Mouse (Mus musculus) T-cell, adult 2 months (primary cell): ENCODE results near the gene Itsn1.

Experiments used
- DNase-seq: peaks from one replicate; pipeline ENCODE4 v3.0.0; 2022; ENCODE audit warnings: low spot score

Itsn1 gene

DNA sequence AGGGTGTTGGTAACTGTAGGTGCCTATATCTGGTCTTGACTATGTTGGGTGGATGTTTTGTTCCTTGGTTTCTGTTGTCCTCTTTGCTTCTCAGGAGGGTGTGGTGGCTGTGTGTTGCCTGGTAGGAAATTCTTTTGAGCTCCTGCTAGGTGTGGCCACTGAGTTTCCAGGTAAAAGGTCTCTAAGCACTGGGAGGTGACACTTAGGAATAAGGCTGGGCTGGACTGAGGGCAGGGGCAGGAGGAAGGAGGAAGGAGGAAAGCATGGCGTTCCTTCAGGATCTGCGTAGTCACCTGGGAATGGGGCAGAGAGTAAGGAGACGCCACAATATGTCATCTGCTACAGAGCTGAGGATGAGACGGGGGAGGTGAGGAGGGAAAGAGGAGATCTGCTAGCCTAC lies 224.9 kb downstream of the Itsn1 start:
- no peak for DNase-seq

DNA sequence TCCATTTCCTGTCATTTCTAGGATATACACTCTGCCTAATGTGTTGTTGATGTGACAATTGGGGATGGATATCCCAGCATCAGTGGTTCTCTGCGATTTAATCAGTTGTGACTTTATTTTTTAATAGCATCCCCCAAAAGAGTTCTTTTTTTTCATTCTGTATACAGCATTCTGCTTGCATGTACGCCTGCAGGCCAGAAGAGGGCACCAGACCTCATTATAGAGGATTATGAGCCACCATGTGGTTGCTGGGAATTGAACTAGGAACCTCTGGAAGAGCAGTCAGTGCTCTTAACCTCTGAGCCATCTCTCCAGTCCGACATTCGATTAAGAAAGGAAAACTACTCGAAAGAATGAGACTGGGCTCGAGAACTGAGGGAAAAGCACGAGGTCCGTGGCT lies 225.7 kb downstream of the Itsn1 start:
- DNase-seq: no peak

DNA sequence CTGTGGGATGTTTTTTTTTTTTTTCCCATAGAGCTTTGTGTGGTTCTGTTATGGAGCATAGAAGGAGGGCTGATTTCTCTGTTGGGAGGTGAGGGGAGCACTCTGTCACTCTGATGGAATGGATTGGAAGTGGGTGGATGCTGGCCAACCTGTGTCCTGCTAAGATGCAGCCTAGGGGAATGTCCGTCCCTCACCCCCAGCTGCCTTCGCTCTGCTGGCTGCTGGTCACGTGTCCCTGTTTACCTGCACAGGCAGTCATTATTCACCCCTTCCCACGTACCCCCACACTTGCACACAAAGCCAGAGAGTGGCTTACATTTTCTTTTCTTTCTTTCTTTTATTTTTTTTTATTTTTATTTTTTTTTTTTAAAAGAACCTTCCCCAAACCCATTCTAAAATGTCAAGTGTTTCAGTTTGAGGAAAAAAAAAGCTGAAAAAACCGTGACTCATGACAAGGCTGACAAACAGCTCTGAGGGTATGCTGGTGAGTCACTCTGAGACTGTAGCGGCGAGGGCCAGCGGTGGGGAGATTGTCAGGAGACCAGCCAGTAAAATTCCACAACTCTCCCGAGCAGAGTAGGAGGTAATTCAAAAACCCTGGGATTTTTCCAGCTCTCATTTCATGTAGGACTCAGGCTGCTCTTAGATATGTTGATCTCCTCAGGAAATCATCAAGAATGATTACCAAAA lies 233.3 kb downstream of the Itsn1 start:
- DNase-seq: no peak

DNA sequence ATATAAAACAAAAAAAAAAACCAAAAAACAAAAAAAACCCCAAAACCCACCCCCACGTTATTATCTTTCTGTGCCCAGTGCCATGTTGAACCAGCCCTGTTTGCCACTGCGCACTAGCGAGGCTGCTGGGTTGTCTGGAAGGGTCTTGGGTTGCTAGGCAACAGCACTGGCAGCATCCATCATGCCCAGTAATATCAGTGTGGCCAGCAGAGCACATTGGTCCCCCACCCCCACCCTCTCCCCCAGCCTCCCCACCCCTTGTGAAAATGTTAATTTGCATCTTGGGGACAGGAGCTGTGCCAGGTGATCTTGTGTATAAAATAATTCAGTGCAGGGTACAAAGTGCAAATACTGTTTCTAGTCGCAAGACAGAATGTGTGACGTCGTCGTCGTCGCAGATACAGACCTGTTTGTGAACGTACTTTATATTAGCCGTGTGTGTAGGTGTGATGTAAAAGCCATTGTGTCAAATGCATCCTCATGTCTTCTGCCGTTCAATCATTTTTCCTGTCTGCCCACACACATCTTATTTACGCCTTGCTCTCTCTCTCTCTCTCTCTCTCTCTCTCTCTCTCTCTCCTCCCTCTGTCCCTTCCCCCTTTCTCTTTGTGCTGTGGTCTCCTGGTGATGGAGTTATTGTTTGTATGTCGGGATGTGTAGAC lies 233.9 kb downstream of the Itsn1 start:
- DNase-seq: no peak

DNA sequence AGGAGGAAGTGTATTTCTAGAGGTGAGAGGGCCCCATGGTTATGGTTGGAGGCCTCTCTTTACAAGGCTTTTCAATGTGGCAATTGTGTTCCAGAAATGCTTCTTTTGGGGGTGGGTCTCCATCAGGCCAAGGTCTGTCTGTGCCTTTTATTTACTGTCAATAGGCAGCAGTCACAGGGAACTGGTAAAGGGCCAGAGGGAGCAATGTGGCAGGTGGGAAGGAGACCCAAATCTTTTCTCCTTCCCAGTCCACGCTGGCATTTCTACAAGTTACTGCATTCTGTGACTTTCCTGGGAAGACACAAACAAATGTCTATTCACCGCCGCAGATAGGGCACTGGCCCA lies 234.4 kb downstream of the Itsn1 start:
- DNase-seq: no peak

DNA sequence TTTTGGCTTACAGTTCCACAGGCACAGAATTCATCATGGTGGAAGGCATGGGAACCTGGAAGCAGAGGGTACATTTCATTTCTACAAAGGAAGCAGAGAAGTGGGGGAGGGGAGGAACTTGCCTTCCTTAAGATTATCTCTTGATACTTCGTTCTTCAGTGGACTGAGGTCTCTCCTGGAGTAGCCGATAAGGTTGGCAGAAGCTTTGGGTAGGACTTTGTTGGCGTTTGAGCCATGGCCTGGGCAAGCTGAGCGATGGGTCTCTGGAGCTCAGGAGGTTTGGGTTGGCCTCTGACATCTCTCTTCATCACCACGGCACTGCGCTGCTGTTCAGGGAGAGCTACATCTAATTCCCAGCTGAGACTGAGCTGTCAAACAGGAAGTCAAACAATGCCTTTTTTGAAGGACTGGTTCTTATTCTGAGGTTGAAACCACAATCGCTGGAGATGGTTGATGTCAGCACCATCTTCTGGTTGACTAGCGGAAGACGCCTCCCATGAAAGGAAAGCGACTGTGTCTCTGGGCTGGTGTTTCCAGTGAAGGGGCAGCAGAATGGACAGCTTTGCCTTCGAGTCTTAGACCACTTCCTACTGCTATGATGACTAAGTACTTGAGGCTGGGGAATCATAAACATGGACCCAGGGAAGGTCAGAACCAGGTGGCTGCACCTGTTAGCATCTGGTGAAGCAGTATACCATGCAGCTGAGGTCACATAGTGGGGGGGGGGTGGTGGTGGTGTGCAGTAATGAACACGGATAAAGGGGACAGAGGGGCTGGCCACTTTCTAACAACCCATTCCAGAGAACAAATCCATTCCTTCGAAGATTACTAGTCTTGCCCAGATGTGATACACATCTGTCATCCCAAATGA lies 235.5 kb downstream of the Itsn1 start:
- peak; percentile 41 for DNase-seq

DNA sequence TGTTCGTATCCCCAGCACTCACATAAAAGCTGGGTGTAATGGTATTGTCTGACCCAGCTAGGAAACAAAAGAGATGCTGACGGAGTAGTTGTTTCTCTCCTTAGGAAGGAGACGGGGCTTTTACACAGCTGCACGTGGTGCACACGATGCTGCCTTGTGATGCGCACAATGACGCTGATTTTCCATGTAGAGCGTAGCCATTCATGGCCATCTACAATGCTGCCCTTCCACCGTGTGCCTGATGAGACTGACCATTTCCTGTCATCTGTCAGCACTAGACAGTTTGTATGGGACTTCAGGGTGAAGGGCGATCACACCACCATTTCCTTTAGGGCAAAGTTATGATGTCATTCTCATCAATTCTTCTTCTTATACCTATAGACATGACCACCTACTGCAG lies 239.6 kb downstream of the Itsn1 start:
- no peak for DNase-seq

DNA sequence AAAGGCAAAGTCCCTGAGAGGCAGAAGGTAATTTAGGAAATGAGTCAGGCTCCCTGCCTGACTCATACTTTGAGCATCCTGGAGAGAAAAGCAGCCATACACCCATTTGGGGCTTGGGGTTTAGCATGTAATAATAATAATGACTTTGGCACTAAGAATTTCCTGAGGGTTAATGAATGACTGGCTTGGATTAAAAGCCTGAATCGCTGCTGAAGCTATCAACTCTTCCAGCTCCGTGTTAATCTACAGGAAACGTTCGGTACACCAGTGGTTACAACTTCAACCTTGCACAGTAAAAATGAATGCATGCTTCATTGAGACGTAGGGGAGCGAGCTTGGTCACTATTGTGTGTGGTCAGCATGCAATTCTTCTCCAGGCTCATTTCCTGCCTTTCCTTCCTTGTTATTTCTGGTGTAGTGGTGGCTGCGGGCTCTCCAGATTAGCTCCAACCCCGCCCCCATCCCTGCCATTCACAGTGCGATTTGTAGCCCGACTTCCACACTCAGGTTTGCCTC lies 240.5 kb downstream of the Itsn1 start:
- DNase-seq: no peak
